Mouse (Mus musculus): ENCODE measurements at regions not wholly inside any gene's neighbourhood (a gene's known extent, or its start where the extent isn't known, plus 50 kb on each side); places are given as distances from the start of the nearest gene placed in this dataset.

- TF ChIP-seq CTCF (conservative IDR thresholded peaks at IDR 0.05; ENCODE audit: low read length) (no peak), POU5F1 (IDR thresholded peaks at IDR 0.05; ENCODE audit: borderline replicate concordance, low read length) (no peak), NANOG (IDR thresholded peaks at IDR 0.05; ENCODE audit: borderline replicate concordance, low read length) (no peak)
Measured at GRCm38 (mm10) chr4:131166574-131167270, 222.5 kb downstream of the Matn1 start.

Measured in E14TG2a.4 (cell line).